Mouse (Mus musculus) gastrocnemius, postnatal 10 days (tissue): ENCODE measurements around the gene Pom121l2. TPM values are rescaled to one million over a fixed set of nuclear protein-coding genes. Genes with fewer than 3 reads are reported as not detected.

Experiments used
- DNase-seq: peaks from one replicate; pipeline ENCODE4 v3.0.0; 2021; ENCODE audit warnings: mixed read lengths
- total RNA-seq, 2 experiments: library from RNA; stranded (reverse); gene quantifications; 2 replicates each; pipeline ENCODE4 v1.2.3; 2021

The Pom121l2 gene
- total RNA-seq, 2 experiments from 2014 or later, result not detected

GRCm38 (mm10) chr13:21993957-21994738 lies 13.2 kb downstream of the Pom121l2 start:
- no peak for DNase-seq

DNA sequence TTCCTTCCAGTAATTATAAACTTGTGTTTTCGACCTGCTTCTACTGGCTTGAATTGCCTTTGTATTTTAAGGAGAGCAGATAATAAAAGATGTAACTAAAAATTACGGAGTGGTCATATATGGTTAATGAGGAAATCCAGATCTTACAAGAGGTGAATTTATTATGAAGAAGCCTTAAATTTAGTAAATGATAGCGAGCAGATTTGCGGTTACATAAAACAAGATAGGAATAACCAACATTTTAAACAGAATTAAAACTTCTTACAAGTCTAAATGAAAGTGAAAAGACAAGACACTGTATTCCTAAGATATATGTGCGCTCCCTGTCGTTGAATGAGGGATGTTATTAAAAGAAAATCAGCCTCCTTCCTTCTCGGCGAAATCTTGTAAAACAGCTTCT lies 13.9 kb downstream of the Pom121l2 start:
- DNase-seq, result no peak

DNA sequence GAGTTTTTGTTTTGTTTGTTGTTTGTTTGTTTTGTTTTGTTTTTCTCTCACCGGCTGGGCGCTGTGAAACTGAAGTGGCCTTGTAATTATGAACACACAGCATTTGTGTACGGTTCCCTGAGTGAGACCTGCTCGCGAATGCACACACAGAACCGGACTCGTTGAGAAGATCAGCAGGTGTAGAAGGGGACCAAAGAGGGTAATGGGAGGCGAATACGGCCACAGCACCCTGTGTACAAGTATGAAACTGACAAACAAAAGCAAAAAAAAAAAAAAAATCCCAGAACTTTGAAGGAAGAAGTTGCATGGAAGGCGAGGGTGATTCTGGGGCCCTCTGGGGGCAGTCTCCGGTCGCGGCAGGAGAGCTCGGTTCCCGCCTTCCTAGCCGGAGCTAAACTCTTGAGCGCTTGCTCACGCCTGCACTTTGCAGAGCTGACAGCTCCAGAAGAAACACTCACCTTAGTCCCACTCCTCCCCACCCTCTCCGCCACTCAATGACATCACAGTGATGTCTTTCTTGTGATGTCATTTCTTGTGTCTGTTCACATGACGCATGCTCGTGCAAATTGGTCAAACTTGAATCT lies 14.4 kb downstream of the Pom121l2 start:
- DNase-seq, result no peak

- no peak for DNase-seq
Measured at GRCm38 (mm10) chr13:21996101-21996839, 15.3 kb downstream of the Pom121l2 start.

- DNase-seq, result no peak
Measured at GRCm38 (mm10) chr13:21996840-21997185, 15.8 kb downstream of the Pom121l2 start.

DNA sequence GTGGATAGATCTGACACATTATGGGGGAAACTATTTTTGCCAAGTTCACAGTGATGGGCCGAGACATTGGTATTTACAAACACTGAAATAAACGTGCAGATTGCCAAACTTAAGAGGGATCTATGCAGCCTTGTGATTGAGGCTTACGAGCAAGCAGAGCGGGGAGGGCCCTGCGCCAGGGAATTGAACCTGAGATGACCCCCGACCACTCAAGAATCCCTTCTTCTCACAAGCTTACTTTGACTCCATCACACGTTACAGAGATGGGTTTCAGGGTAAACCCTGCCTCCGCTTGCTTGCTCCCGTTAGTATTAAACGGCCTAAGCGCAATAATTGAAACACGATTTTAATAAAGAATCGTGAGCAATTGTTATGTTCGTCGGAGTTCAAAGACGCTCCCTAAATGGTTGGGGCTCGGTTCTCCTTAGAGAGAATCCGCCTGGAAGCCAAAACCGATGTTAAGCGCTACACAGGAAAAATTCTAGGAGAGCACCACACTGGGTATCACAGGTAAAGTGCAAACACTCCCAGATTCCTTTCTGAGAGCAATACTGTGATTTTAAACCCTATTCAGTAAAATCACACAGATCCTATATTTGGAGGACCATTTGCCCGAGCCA lies 16.3 kb downstream of the Pom121l2 start:
- no peak for DNase-seq

DNA sequence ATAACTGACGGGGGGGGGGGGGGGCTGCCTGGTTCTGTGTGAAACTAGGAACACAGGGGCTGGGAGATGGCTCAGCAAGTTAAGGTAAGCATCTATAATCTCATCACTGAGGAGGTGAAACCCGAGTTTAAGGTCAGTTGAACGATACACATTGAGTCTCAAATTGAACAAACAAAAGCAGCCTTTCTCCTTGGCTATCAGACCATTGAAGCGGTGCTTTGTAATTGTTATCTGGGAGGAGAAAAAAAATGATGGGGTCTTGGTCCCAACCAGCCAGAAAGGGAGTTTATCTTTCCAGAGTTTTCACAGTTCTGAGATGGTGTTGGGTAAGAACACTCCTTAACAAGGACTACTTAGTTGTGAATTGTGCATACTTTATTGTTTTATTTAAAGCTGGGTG lies 16.8 kb downstream of the Pom121l2 start:
- DNase-seq, result no peak

DNA sequence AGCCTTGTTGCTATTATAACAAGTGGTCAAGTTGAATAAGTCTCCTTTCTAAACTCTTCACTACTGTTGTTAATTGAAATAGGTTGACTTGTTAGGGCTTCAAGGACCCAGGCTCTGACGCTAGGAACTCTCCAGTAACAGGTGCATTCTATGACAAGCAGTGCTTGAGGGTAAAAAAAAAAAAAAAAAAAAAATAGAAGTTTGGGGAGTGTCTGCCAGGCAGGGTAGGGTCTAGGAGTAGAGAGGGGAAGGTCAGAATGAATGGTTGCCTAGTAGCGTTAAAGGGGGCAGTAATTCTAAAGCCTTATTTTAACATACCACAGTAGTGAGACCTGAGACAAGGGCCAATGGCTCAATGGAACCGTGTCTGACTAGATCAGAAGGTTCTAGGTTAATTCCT lies 17.4 kb downstream of the Pom121l2 start:
- DNase-seq, result no peak

GRCm38 (mm10) chr13:21999147-21999546 lies 18.2 kb downstream of the Pom121l2 start:
- no peak for DNase-seq

- no peak for DNase-seq
Measured at GRCm38 (mm10) chr13:22001346-22001745, 20.4 kb downstream of the Pom121l2 start.

DNA sequence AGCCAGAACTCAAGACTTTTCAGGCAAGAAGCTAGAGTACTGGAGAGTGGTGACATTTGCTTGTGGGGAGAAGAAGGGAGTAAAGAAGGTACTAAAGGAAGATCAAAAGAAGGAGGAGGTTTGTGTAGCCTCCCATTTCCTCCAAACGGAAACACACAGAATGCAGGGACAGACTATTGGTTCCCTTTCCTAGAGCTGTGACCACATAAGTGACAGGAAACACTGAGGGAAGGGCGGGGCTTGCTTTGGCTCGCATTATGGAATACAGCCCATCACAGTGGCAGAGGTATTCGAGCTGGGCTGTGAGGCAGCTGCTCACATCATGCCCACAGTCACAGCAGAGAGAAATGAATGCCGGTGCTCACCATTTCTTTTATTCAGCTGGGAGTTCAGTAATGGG lies 20.8 kb downstream of the Pom121l2 start:
- no peak for DNase-seq

DNA sequence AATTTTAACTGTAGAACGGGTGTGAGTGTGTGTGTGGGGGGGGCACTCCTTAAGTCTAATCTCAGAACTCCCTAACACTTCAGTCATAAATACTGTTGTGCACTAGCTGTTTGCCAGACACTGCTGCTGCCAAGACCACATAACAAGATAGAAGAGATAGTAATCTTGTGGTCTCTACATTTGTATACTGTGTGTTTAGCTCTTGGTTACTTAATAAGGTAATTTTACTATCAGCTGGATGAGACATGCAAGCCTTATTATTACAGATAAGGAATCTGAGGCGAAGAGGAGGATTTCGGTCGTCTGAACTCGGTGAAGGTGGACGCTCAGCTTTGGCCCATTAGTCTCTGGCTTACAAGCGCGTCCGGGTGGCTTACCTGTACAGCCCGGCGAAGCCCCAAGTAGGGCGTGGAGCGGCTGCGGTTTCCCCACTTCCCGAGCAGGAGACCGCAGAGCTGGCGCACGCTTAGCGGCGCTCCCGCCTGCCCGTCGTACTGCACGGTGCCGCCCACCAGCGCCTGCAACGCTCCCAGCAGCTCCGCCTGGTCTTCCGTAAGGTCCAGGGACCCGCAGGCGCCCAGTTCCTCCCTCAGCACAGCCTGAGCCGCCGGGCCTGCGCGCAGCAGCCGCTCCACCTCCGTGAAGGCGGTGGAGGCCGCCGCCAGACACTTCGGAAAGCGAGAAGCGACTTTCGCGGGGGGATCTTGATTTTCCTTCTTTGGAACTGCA lies 24.8 kb downstream of the Pom121l2 start:
- peak; percentile 38 for DNase-seq

GRCm38 (mm10) chr13:22006334-22007120 lies 25.5 kb downstream of the Pom121l2 start:
- DNase-seq, result no peak

DNA sequence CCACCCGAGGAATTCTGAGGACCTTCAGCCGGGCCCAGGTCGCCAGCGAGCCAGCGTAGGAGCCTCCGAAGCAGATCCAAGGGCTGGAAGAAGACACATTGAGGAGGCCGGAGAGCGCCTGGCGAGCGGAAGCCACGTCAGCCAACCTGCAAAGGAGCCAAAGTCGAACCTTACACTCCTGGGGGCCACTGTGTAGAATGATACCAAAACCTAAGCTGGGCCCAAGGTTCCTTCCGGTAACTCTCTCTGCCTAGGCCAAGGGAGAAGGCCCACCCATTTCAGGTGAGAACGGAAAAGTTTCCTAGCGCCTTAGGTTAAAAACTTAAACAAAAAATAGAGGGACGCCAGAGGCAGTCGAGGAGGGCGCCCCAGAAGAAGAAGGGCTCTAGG lies 26.1 kb downstream of the Pom121l2 start:
- no peak for DNase-seq

- no peak for DNase-seq
Measured at GRCm38 (mm10) chr13:22007872-22008271, 26.9 kb downstream of the Pom121l2 start.

DNA sequence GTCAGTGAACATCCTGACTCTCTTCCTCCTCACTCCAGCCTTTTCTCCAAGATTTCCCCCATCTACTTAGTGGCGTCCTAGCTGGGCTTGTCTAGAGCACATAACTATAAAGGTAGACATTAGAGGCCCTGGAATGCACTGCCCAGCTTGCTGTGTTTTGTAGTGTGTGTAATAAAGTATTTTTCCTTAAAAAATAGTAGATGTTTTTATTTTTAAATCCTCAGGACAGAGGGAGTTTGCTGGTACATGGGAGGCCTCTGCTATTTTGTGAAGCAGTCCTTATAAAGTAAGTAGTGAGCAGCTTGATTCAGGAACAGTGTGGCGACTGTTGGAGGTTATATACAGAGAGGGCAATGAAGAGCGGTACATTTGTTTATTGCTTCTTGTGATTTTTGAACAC lies 27.7 kb downstream of the Pom121l2 start:
- DNase-seq, result no peak

DNA sequence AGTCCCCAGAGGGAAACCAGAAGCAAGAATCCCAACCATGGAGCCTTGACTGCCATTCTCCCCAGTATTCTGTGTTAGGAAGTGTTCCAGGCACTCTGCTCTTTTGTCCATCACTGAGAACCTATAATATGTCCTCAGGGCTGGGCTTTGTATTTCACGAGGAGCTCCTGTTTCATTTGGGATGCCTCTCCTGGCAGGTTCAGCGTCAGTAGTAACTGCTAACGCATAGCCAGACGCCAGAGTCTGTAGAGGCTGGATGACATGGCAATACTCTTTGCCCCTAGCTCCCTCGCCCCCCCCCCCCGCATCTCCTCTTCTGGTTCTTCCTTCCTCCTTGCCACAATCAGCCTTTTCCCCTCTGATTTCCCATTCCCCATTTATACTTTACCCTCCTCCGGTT lies 28.6 kb downstream of the Pom121l2 start, which contains the start of gene Prss16:
Gene Prss16 (minus strand): TSS at position 101 of the 400 bp plus-strand sequence.
- no peak for DNase-seq

DNA sequence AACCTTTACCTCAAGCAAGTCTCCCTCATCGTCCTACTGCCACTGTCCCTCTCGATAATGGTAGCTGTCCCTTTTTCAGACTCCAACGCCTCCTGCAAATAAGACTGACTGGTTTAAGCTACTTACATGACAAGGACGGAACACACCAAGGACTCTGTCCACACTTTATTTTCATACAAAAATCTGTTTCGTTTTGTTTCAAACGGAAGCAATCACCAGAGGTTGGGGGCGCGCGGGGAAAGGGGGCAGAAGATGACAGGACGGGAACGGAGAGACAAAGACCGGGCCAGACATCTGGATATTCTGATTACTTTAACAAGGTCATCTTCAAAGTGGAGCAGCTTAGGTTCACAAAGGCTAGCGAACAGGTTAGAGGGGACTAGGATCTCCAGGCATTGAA lies 32.7 kb downstream of the Pom121l2 start:
- no peak for DNase-seq

GRCm38 (mm10) chr13:22014411-22014845 lies 33.4 kb downstream of the Pom121l2 start:
- no peak for DNase-seq

DNA sequence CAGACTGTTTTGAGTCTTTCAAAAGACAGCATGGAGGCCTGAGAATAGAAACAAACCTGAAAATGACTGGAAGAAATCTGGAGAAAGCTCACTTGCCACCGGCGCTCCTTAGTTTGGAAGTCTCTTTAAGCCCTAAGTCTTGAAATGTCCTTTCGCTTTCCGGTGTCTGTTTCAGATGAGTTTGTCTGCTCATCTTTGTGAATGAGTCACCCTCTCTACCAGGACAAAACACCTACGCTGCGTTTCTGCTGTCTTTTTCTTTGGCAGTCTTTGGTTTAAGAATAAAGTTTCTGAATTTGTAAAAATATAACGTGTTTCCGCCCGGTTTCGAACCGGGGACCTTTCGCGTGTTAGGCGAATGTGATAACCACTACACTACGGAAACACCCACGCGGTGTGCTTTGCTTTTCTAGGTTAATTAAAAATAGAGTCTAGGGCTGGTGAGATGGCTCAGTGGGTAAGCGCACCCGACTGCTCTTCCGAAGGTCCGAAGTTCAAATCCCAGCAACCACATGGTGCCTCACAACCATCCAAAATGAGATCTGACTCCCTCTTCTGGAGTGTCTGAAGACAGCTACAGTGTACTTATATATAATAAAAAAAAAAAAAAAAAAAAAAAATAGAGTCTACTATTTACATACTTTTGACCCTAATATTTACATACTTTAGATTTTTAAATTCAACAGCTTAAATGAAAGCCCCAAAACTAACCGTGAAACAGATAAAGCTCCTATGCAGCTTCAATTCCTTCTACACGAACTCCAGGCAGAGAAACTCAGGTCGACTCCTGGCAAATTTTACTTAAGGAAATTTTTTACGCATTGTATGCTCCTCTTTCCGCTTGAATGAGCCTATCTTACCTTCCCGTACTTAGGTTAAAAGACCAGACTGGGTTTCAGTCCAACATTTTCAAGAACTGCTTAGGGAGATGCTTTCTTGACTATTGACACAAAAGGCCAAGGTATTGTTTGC lies 34.8 kb downstream of the Pom121l2 start:
- DNase-seq, result peak; percentile 45
